Mouse (Mus musculus): ENCODE data around the gene Tcirg1. TPM values are rescaled to one million over a fixed set of nuclear protein-coding genes. Genes with fewer than 3 reads are reported as not detected.

Tcirg1 gene
- polyA plus RNA-seq, 1 experiment from 2014 or later, result 20.3 TPM

GRCm38 (mm10) chr19:3848207-3848808, 58.6 kb downstream of the Tcirg1 start:
- Histone ChIP-seq H3K27me3 (replicated peaks) (no peaks in the 10 kb centered on the region), H3K4me2 (no peak overlapping the region), H3K36me3 (no peaks in the 10 kb centered on the region), H3K4me3 (replicated peaks) (no peak overlapping the region), H3K4me1 (peaks cover 12% of the 10 kb centered on the region), H3K27ac (replicated peaks) (no peak overlapping the region), H3K9me3 (replicated peaks) (no peaks in the 10 kb centered on the region), H3K9ac (replicated peaks) (no peak overlapping the region)
- 36% methylated on average over 7 of the region's 7 CpGs for WGBS
- ATAC-seq (ENCODE audit: low FRiP score), result no peak

GRCm38 (mm10) chr19:3847711-3848110, 59.2 kb downstream of the Tcirg1 start:
- H3K27ac ChIP-seq (replicated peaks), result no peak overlapping the region
- no peak overlapping the region for H3K9ac ChIP-seq (replicated peaks)
- WGBS, result 90% methylated on average over 5 of the region's 5 CpGs
- H3K36me3 ChIP-seq, result no peaks in the 10 kb centered on the region
- no peaks in the 10 kb centered on the region for H3K27me3 ChIP-seq (replicated peaks)
- peaks cover 8% of the 10 kb centered on the region for H3K4me1 ChIP-seq
- H3K4me2 ChIP-seq, result no peak overlapping the region
- H3K4me3 ChIP-seq (replicated peaks), result no peak overlapping the region
- ATAC-seq (ENCODE audit: low FRiP score), result no peak
- no peaks in the 10 kb centered on the region for H3K9me3 ChIP-seq (replicated peaks)

GRCm38 (mm10) chr19:3846676-3847604, 60.0 kb downstream of the Tcirg1 start:
- Histone ChIP-seq H3K27me3 (replicated peaks) (no peaks in the 10 kb centered on the region), H3K9me3 (replicated peaks) (no peaks in the 10 kb centered on the region), H3K4me2 (no peak overlapping the region), H3K27ac (replicated peaks) (no peak overlapping the region), H3K4me3 (replicated peaks) (no peak overlapping the region), H3K9ac (replicated peaks) (no peak overlapping the region), H3K4me1 (peaks cover 8% of the 10 kb centered on the region), H3K36me3 (no peaks in the 10 kb centered on the region)
- ATAC-seq (ENCODE audit: low FRiP score), result no peak
- 86% methylated on average over 10 of the region's 10 CpGs for WGBS

Other genes starting within 250 kb of the Tcirg1 start
- 1.2 and 2.1 TPM in 2 replicates for gene Lrp5, start 220.6 kb downstream of the Tcirg1 start, polyA plus RNA-seq (2015; fragmentation: Nextera tagmentation; extraction: Ambion mirVana)
- gene 1810055G02Rik, start 198.8 kb downstream of the Tcirg1 start, polyA plus RNA-seq (2015; fragmentation: Nextera tagmentation; extraction: Ambion mirVana), result 35.1 and 36.5 TPM in 2 replicates
- 38.3 and 39.5 TPM in 2 replicates for gene Kmt5b, start 139.7 kb downstream of the Tcirg1 start, polyA plus RNA-seq (2015; fragmentation: Nextera tagmentation; extraction: Ambion mirVana)
- 59.9 and 68.7 TPM in 2 replicates for gene Chka, start 55.4 kb downstream of the Tcirg1 start, polyA plus RNA-seq (2015; fragmentation: Nextera tagmentation; extraction: Ambion mirVana)
- gene Ndufs8, start 5.6 kb upstream of the Tcirg1 start, polyA plus RNA-seq (2015; fragmentation: Nextera tagmentation; extraction: Ambion mirVana), result 308 and 330 TPM in 2 replicates
- gene Aldh3b1, start 22.7 kb upstream of the Tcirg1 start, polyA plus RNA-seq (2015; fragmentation: Nextera tagmentation; extraction: Ambion mirVana), result 2.5 and 3.8 TPM in 2 replicates
- 15.0 and 20.6 TPM in 2 replicates for gene Unc93b1, start 28.1 kb upstream of the Tcirg1 start, polyA plus RNA-seq (2015; fragmentation: Nextera tagmentation; extraction: Ambion mirVana)
- gene Aldh3b3, start 51.5 kb upstream of the Tcirg1 start, polyA plus RNA-seq (2015; fragmentation: Nextera tagmentation; extraction: Ambion mirVana), result not detected in 2 replicates
- 0.20 and 1.6 TPM in 2 replicates for gene Aldh3b2, start 65.2 kb upstream of the Tcirg1 start, polyA plus RNA-seq (2015; fragmentation: Nextera tagmentation; extraction: Ambion mirVana)
- gene Acy3, start 79.4 kb upstream of the Tcirg1 start, polyA plus RNA-seq (2015; fragmentation: Nextera tagmentation; extraction: Ambion mirVana), result 2.8 and 4.6 TPM in 2 replicates
- 0.08 TPM in 1 of 2 replicates, not detected in the other for gene Tbx10, start 85.6 kb upstream of the Tcirg1 start, polyA plus RNA-seq (2015; fragmentation: Nextera tagmentation; extraction: Ambion mirVana)
- gene Nudt8, start 93.4 kb upstream of the Tcirg1 start, polyA plus RNA-seq (2015; fragmentation: Nextera tagmentation; extraction: Ambion mirVana), result 26.1 and 26.8 TPM in 2 replicates
- gene Gm49405, start 93.5 kb upstream of the Tcirg1 start, polyA plus RNA-seq (2015; fragmentation: Nextera tagmentation; extraction: Ambion mirVana), result 4.5 and 5.7 TPM in 2 replicates
- 6.0 and 6.7 TPM in 2 replicates for gene Doc2g, start 96.2 kb upstream of the Tcirg1 start, polyA plus RNA-seq (2015; fragmentation: Nextera tagmentation; extraction: Ambion mirVana)
- 262 and 279 TPM in 2 replicates for gene Ndufv1, start 105.7 kb upstream of the Tcirg1 start, polyA plus RNA-seq (2015; fragmentation: Nextera tagmentation; extraction: Ambion mirVana)
- 552 and 568 TPM in 2 replicates for gene Gstp1, start 130.9 kb upstream of the Tcirg1 start, polyA plus RNA-seq (2015; fragmentation: Nextera tagmentation; extraction: Ambion mirVana)
- 1.9 and 7.6 TPM in 2 replicates for gene Gstp2, start 138.9 kb upstream of the Tcirg1 start, polyA plus RNA-seq (2015; fragmentation: Nextera tagmentation; extraction: Ambion mirVana)
- 1.1 TPM in 1 of 2 replicates, not detected in the other for gene Gstp3, start 152.4 kb upstream of the Tcirg1 start, polyA plus RNA-seq (2015; fragmentation: Nextera tagmentation; extraction: Ambion mirVana)
- gene Cabp2, start 174.4 kb upstream of the Tcirg1 start, polyA plus RNA-seq (2015; fragmentation: Nextera tagmentation; extraction: Ambion mirVana), result not detected in 2 replicates
- gene Cdk2ap2, start 190.0 kb upstream of the Tcirg1 start, polyA plus RNA-seq (2015; fragmentation: Nextera tagmentation; extraction: Ambion mirVana), result 88.7 and 99.0 TPM in 2 replicates
- gene Pitpnm1, start 192.9 kb upstream of the Tcirg1 start, polyA plus RNA-seq (2015; fragmentation: Nextera tagmentation; extraction: Ambion mirVana), result 72.1 and 80.9 TPM in 2 replicates
- gene Aip, start 218.7 kb upstream of the Tcirg1 start, polyA plus RNA-seq (2015; fragmentation: Nextera tagmentation; extraction: Ambion mirVana), result 105 and 111 TPM in 2 replicates
- gene Gpr152, start 232.7 kb upstream of the Tcirg1 start, polyA plus RNA-seq (2015; fragmentation: Nextera tagmentation; extraction: Ambion mirVana), result not detected in 2 replicates
- gene Cabp4, start 236.9 kb upstream of the Tcirg1 start, polyA plus RNA-seq (2015; fragmentation: Nextera tagmentation; extraction: Ambion mirVana), result 0.20 and 0.28 TPM in 2 replicates
- gene Coro1b, start 241.5 kb upstream of the Tcirg1 start, polyA plus RNA-seq (2015; fragmentation: Nextera tagmentation; extraction: Ambion mirVana), result 102 and 141 TPM in 2 replicates
- 1.0 and 52.3 TPM in 2 replicates for gene Ptprcap, start 246.5 kb upstream of the Tcirg1 start, polyA plus RNA-seq (2015; fragmentation: Nextera tagmentation; extraction: Ambion mirVana)